Mouse (Mus musculus): ENCODE measurements around the gene Vgll4. TPM values are rescaled to one million over a fixed set of nuclear protein-coding genes. Genes with fewer than 3 reads are reported as not detected.
"Not testable (repeated sequence)": the region's sequence is repeated elsewhere in the genome, so short reads cannot be mapped to it uniquely, and the experiment has no call there.

Gene Vgll4
- polyA plus RNA-seq, 1 experiment from 2014 or later: 10.0 TPM

DNA sequence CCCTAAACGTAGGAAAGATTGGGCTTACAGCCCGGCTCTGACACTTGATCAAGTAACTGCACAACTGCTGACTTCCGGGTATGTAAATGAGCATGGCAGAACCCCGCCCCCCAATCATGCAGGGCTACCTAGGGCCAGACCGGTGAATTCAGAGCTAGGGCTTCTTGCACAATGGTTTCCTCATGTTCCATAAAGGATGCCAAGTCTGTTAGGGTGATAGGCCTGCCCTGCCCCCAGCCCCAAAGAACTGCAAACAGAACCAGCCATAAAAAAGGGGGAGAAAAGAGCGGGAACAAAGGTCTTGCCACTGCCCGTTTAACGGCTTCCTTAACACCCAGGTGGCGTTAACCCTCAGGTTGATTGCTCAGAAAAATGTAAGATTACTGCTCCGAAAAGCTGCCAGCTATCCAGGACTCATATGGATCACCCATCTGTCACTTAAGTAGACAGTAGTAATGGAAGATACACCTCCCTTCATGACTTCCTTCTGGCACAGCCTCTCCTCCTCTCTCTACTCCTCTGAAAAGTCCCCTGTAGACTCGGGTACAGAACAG is 39.7 kb downstream of the Vgll4 start:
- no peaks in the 10 kb centered on the region for H3K9me3 ChIP-seq (replicated peaks; ENCODE audit: control insufficient read depth, low read length)
- no peaks in the 10 kb centered on the region for H3K36me3 ChIP-seq (ENCODE audit: control insufficient read depth, insufficient read depth)
- H3K9ac ChIP-seq (ENCODE audit: low read depth, low read length): no peak overlapping the region
- WGBS (ENCODE audit: insufficient replicate concordance): 30% methylated on average over 11 of the region's 11 CpGs
- no peaks in the 10 kb centered on the region; the same call in 1 of the 2 replicates for H3K4me1 ChIP-seq (ENCODE audit: control insufficient read depth, low read depth, low read length)
- H3K27ac ChIP-seq (ENCODE audit: low read length): no peak overlapping the region
- H3K4me2 ChIP-seq (ENCODE audit: low read depth, low read length): peak overlapping the region; percentile 35; the same call in 1 of the 2 replicates
- no peaks in the 10 kb centered on the region for H3K27me3 ChIP-seq (ENCODE audit: control insufficient read depth, insufficient read depth, low read depth, low read length)
- peak overlapping the region; percentile 26; the same call in 1 of the 2 replicates for H3K4me3 ChIP-seq (ENCODE audit: low read depth, low read length)
- peak; percentile 27; the same call in 1 of the 2 replicates for ATAC-seq (ENCODE audit: low read depth)

DNA sequence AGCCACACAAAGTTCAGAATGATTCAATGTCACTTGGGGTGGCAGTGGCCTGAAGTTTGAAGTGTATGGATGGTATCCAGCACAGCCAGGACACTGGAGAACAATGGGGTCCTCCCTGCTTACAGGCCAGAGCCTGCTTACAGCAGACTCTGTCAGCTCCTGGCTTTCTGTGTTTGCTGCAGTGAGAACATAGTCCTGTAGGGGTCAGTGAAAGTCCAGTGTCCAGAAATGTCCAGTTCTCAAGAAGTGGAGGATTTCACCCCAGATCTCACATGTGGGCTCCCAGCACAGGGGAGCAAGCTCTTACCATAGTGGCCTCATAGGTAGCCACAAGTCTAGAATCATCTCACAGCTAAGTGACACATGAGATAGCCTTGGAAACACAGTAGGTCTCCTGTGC is 40.4 kb downstream of the Vgll4 start:
- peak overlapping the region; percentile 35; the same call in 1 of the 2 replicates for H3K4me2 ChIP-seq (ENCODE audit: low read depth, low read length)

DNA sequence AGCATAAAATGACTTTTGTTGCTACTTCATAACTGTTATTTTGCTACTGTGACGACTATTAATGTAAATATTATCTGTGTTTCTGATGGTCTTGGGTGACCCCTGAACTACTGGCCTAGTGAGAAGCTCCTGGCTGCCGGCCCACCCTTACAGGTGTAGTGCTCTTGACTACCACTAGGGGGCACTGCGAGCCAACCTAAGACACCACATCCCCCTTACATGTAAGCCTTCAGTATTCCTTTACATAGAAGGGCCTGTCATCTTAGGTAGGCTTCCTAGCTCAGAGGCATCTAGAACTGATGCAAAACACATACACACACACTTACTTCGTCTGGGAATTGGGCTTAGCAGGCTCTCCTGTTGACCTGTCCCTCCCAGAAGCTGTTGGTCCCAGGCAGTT is 41.3 kb downstream of the Vgll4 start:
- H3K4me2 ChIP-seq (ENCODE audit: low read depth, low read length): no peak overlapping the region
- 0 out of 2 replicates have a peak, but pooled peaks have one; percentile 31 for ATAC-seq (ENCODE audit: low read depth)
- no peaks in the 10 kb centered on the region for H3K36me3 ChIP-seq (ENCODE audit: control insufficient read depth, insufficient read depth)
- no peak overlapping the region for H3K4me3 ChIP-seq (ENCODE audit: low read depth, low read length)
- WGBS (ENCODE audit: insufficient replicate concordance): 4% methylated on average over 4 of the region's 4 CpGs
- H3K9me3 ChIP-seq (replicated peaks; ENCODE audit: control insufficient read depth, low read length): no peaks in the 10 kb centered on the region
- H3K27ac ChIP-seq (ENCODE audit: low read length): no peak overlapping the region
- H3K27me3 ChIP-seq (ENCODE audit: control insufficient read depth, insufficient read depth, low read depth, low read length): no peaks in the 10 kb centered on the region
- H3K9ac ChIP-seq (ENCODE audit: low read depth, low read length): no peak overlapping the region
- H3K4me1 ChIP-seq (ENCODE audit: control insufficient read depth, low read depth, low read length): no peaks in the 10 kb centered on the region; the same call in 1 of the 2 replicates

More for the DNA sequence above, 40.4 kb downstream of the Vgll4 start:
- Histone ChIP-seq H3K9ac (ENCODE audit: low read depth, low read length) (no peak overlapping the region), H3K9me3 (replicated peaks; ENCODE audit: control insufficient read depth, low read length) (no peaks in the 10 kb centered on the region), H3K27ac (ENCODE audit: low read length) (no peak overlapping the region), H3K4me3 (ENCODE audit: low read depth, low read length) (no peak overlapping the region), H3K27me3 (ENCODE audit: control insufficient read depth, insufficient read depth, low read depth, low read length) (no peaks in the 10 kb centered on the region), H3K36me3 (ENCODE audit: control insufficient read depth, insufficient read depth) (no peaks in the 10 kb centered on the region), H3K4me1 (ENCODE audit: control insufficient read depth, low read depth, low read length) (no peaks in the 10 kb centered on the region; the same call in 1 of the 2 replicates)
- ATAC-seq (ENCODE audit: low read depth): 0 out of 2 replicates have a peak, but pooled peaks have one; percentile 14

DNA sequence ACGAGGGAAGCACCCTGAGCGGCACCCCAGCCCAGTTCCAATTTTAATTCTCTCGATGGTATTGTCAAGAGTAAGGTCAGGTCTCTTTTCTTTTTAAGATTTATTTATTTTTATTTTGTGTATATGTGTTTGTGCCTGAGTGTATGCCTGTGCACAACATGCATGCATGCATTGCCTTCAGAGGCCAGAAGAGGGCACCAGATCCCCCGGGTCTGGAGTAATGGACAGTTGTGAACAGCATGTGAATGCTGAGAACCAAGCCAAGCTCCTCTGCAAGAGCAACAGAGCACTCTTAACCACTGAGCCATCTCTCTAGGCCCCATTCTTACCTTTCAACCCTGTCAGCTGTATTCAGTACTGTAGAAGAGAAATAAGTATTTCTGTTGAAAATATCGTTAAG is 42.4 kb downstream of the Vgll4 start:
- no peak overlapping the region for H3K27ac ChIP-seq (ENCODE audit: low read length)
- H3K36me3 ChIP-seq (ENCODE audit: control insufficient read depth, insufficient read depth): no peaks in the 10 kb centered on the region
- H3K4me1 ChIP-seq (ENCODE audit: control insufficient read depth, low read depth, low read length): no peaks in the 10 kb centered on the region; the same call in 1 of the 2 replicates
- H3K9me3 ChIP-seq (replicated peaks; ENCODE audit: control insufficient read depth, low read length): no peaks in the 10 kb centered on the region
- ATAC-seq (ENCODE audit: low read depth): no peak
- WGBS (ENCODE audit: insufficient replicate concordance): 70% methylated on average over 5 of the region's 5 CpGs
- H3K4me2 ChIP-seq (ENCODE audit: low read depth, low read length): no peak overlapping the region
- no peak overlapping the region for H3K4me3 ChIP-seq (ENCODE audit: low read depth, low read length)
- no peaks in the 10 kb centered on the region for H3K27me3 ChIP-seq (ENCODE audit: control insufficient read depth, insufficient read depth, low read depth, low read length)
- H3K9ac ChIP-seq (ENCODE audit: low read depth, low read length): no peak overlapping the region

DNA sequence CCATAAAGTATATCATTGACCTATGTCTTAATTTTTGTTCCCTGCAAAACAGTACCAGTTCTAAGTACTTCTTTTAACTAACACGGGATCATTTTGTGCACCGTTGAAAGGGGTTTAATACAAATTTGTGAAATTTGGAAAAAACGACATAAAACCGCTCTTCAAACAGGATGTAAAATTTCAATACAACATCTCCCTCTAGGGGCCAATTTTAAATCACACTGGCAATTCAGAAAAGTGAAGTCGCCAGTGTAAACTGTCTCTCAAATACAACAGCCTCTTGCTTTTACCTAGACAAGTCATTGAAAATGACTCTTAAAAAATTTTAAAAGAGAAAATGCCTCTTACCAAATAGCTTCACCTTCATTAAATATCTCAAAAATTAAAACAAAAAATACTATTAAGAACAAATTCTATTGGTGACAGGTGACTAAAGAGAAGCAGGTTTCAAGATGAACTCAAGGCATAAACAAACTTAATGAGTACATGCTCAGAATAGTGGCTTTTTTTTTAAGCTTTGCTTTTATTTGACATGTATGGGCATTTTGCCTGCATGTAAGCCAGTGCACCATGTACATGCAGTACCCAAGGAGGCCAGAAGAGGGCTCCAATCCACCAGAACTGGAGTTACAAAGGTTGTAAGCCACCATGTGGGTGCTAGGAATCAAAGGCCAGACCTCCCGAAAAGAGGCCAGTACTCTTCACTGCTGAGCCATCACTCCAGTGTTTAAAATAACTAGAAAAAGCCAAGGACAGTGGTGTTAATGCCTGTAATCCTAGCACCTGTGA is 43.2 kb downstream of the Vgll4 start:
- ATAC-seq (ENCODE audit: low read depth): no peak
- 20% methylated on average over 6 of the region's 6 CpGs for WGBS (ENCODE audit: insufficient replicate concordance)
- no peaks in the 10 kb centered on the region for H3K9me3 ChIP-seq (replicated peaks; ENCODE audit: control insufficient read depth, low read length)
- H3K27ac ChIP-seq (ENCODE audit: low read length): no peak overlapping the region
- peaks cover 4% of the 10 kb centered on the region; the same call in 1 of the 2 replicates for H3K4me1 ChIP-seq (ENCODE audit: control insufficient read depth, low read depth, low read length)
- no peaks in the 10 kb centered on the region for H3K36me3 ChIP-seq (ENCODE audit: control insufficient read depth, insufficient read depth)
- H3K9ac ChIP-seq (ENCODE audit: low read depth, low read length): no peak overlapping the region
- H3K4me2 ChIP-seq (ENCODE audit: low read depth, low read length): no peak overlapping the region
- H3K4me3 ChIP-seq (ENCODE audit: low read depth, low read length): no peak overlapping the region
- no peaks in the 10 kb centered on the region for H3K27me3 ChIP-seq (ENCODE audit: control insufficient read depth, insufficient read depth, low read depth, low read length)

DNA sequence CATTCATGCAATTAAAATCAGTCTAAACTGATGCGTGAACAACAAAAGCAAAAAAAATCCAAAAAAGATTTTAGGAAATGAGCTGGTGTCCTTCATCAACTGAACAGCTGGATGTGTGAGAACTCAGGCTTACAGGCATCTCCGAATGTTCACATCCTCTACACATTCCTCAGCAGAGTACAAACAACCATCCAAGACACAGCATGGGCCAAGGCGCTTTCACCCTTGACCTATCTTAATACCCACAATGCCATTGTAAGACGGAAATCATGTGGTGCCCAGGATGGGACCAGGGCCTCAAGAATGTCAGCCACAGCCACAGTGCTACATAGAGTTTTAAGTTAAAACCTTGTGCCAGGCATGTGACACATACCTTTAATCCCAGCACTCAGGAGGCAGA is 44.6 kb downstream of the Vgll4 start:
- H3K27me3 ChIP-seq (ENCODE audit: control insufficient read depth, insufficient read depth, low read depth, low read length): no peaks in the 10 kb centered on the region
- no peaks in the 10 kb centered on the region for H3K36me3 ChIP-seq (ENCODE audit: control insufficient read depth, insufficient read depth)
- H3K9me3 ChIP-seq (replicated peaks; ENCODE audit: control insufficient read depth, low read length): no peaks in the 10 kb centered on the region
- no peak overlapping the region for H3K4me3 ChIP-seq (ENCODE audit: low read depth, low read length)
- H3K4me2 ChIP-seq (ENCODE audit: low read depth, low read length): no peak overlapping the region
- H3K27ac ChIP-seq (ENCODE audit: low read length): no peak overlapping the region
- H3K4me1 ChIP-seq (ENCODE audit: control insufficient read depth, low read depth, low read length): peaks cover 4% of the 10 kb centered on the region; the same call in 1 of the 2 replicates
- no peak for ATAC-seq (ENCODE audit: low read depth)
- no peak overlapping the region for H3K9ac ChIP-seq (ENCODE audit: low read depth, low read length)
- WGBS (ENCODE audit: insufficient replicate concordance): 80% methylated on average over 4 of the region's 4 CpGs

DNA sequence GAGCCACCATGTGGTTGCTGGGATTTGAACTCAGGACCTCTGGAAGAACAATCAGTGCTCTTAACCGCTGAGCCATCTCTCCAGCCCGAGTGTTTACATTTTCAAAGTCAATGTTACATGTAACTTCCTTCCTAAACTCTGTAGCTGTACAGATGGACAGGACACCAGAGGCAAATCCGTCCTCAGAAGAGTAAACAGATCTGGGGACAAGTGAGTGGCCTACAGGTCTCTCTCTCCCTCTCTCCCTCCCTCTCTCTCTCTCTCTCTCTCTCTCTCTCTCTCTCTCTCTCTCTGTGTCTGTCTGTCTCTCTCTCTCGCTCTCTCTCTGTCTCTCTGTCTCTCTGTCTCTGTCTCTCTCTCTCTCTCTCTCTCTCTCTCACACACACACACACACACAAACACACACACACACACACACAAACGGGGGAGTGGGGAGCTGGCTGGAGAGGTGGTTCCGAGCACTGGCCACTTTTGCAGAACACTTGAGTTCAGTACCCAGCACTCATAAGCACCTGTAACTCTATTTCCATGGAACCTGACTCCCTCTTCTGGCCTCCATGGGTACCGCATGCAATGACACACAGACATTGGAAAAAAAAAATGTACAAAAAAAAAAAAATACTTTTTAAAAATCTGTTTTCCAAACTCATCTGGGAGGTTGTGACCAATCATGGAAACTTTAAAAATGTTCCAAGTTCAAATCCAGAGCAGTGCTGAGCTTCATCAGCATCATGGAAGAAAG is 47.3 kb downstream of the Vgll4 start:
- 55% methylated on average over 7 of the region's 7 CpGs for WGBS (ENCODE audit: insufficient replicate concordance)
- H3K9ac ChIP-seq (ENCODE audit: low read depth, low read length); H3K4me3 ChIP-seq (ENCODE audit: low read depth, low read length); H3K4me2 ChIP-seq (ENCODE audit: low read depth, low read length); H3K27me3 ChIP-seq (ENCODE audit: control insufficient read depth, insufficient read depth, low read depth, low read length); H3K36me3 ChIP-seq (ENCODE audit: control insufficient read depth, insufficient read depth); H3K27ac ChIP-seq (ENCODE audit: low read length); H3K9me3 ChIP-seq (replicated peaks; ENCODE audit: control insufficient read depth, low read length); ATAC-seq (ENCODE audit: low read depth): not testable (repeated sequence)
- H3K4me1 ChIP-seq (ENCODE audit: control insufficient read depth, low read depth, low read length): peaks cover 26% of the 10 kb centered on the region

DNA sequence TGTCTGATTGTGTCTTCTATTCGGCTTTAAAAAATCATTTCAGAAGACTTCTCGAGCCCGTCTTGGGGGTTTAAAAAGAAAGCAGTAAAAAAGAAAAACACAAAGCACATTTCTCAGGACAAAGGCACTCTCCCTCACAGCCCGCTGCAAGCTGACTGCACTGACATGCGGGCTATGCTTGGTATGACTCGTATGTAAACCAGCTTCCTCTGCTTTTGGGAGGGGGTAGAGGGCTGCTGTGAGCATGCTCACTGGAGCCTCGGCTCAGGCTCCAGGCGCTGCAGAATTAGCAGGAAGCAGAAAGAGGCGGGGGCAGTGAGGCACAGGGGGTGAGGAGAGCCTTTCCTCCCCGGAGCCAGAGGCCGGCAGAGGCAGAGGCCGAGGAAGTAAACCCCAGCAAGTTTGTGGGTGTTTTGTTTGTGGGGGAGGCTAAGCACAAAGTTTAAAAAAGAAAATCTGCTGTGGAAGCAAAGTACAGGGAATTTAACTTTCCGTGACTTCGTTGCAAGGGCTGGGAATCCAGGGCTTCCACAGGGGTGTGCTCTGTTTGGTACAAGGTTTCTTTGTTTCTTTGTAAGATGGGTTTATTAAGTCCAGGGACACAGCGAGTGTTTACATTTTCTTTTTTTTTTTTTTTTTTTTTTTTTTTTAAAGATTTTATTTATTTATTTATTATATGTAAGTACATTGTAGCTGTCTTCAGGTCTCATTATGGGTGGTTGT is 48.0 kb downstream of the Vgll4 start:
- no peaks in the 10 kb centered on the region for H3K27me3 ChIP-seq (ENCODE audit: control insufficient read depth, insufficient read depth, low read depth, low read length)

More for the DNA sequence above, 48.0 kb downstream of the Vgll4 start:
- no peaks in the 10 kb centered on the region for H3K9me3 ChIP-seq (replicated peaks; ENCODE audit: control insufficient read depth, low read length)
- H3K4me1 ChIP-seq (ENCODE audit: control insufficient read depth, low read depth, low read length): peaks cover 32% of the 10 kb centered on the region
- H3K4me3 ChIP-seq (ENCODE audit: low read depth, low read length): peak overlapping the region; percentile 65
- H3K4me2 ChIP-seq (ENCODE audit: low read depth, low read length): peak overlapping the region; percentile 75
- ATAC-seq (ENCODE audit: low read depth): peak; percentile 89
- peak overlapping the region; percentile 59 for H3K9ac ChIP-seq (ENCODE audit: low read depth, low read length)
- H3K36me3 ChIP-seq (ENCODE audit: control insufficient read depth, insufficient read depth): no peaks in the 10 kb centered on the region
- WGBS (ENCODE audit: insufficient replicate concordance): 4% methylated on average over 15 of the region's 15 CpGs
- peak overlapping the region; percentile 55 for H3K27ac ChIP-seq (ENCODE audit: low read length)
